Mouse (Mus musculus) kidney, adult 2 months (tissue): Measurements from ENCODE around the gene Cetn4. TPM values are rescaled to one million over a fixed set of nuclear protein-coding genes. Genes with fewer than 3 reads are reported as not detected.

Source experiments
- DNase-seq: peaks from one replicate; pipeline ENCODE4 v3.0.0; 2021
- H3K27ac ChIP-seq: fragments of 200-500 bp; 2 replicates; pipeline ENCODE4 v1.5.1; 2012; ENCODE audit warnings: low read depth, low read length, control low read depth, inconsistent platforms; ENCODE audit not compliant: insufficient read depth
- H3K27me3 ChIP-seq: fragments of 200-500 bp; replicated peaks from 2 replicates; pipeline ENCODE4 v1.6.1; 2012; ENCODE audit warnings: mild to moderate bottlenecking, moderate library complexity, low read length, inconsistent platforms; ENCODE audit not compliant: control insufficient read depth, insufficient read depth
- H3K36me3 ChIP-seq: fragments of 200-500 bp; 2 replicates; pipeline ENCODE4 v1.6.1; 2012; ENCODE audit warnings: mild to moderate bottlenecking, moderate library complexity, low read length, inconsistent platforms; ENCODE audit not compliant: control insufficient read depth, insufficient read depth
- H3K4me1 ChIP-seq: fragments of 200-500 bp; 2 replicates; pipeline ENCODE4 v1.6.1; 2011; ENCODE audit warnings: low read length; ENCODE audit not compliant: control insufficient read depth, insufficient read depth
- H3K4me3 ChIP-seq: fragments of 200-500 bp; 2 replicates; pipeline ENCODE4 v1.5.1; 2011; ENCODE audit warnings: mild to moderate bottlenecking, low read depth, low read length, control low read depth; ENCODE audit not compliant: insufficient read depth
- CTCF ChIP-seq: fragments of 200-500 bp; conservative IDR thresholded peaks from 2 replicates; pipeline ENCODE4 v1.5.1; 2011; ENCODE audit warnings: low read depth, mild to moderate bottlenecking, control low read depth, low read length, moderate library complexity, mixed read lengths; ENCODE audit not compliant: insufficient read depth, insufficient read length
- POLR2A ChIP-seq: fragments of 200-500 bp; IDR thresholded peaks from one replicate; pipeline ENCODE4 v1.6.1; 2011; ENCODE audit warnings: low read depth, low read length, control low read depth
- WGBS: fragments of 180-500 bp; shearing (Covaris S2); methylation state at CpG from one replicate; pipeline ENCODE4 v1.1.7; 2018; 5-methylcytosine and 5-hydroxymethylcytosine counted together
- polyA plus RNA-seq: library from polyadenylated mRNA; depleted of rRNA; stranded (reverse); fragments of >200 nt; gene quantifications from 2 replicates; pipeline ENCODE4 v1.2.3, GENCODE M21; 2012

The Cetn4 gene
- polyA plus RNA-seq, 1 experiment, result 4.6 TPM

DNA sequence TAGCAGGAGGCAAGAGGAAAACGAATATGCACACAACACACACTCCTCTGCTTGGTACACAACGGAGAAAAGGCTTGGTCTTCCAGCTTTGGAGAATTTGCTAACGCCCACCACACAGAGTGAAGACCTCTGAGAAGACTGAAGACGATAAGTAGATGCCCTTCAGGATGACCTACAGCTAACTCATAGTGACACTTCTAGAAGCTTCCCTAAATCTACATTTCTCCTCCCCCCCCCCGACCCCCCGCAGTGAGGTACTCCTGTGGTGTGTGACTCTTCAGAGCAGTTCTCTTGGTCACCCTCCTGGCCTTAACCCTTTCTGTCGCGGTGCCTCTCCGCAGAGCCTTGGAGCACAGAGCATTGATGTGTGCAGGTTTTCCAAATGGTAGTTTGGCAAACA lies 35.2 kb upstream of the Cetn4 start:
- H3K27ac ChIP-seq, result no peak overlapping the region
- DNase-seq, result no peak
- 39% methylated on average over 9 of the region's 9 CpGs for WGBS
- no peak overlapping the region for H3K4me3 ChIP-seq
- H3K27me3 ChIP-seq, result peaks cover 2% of the 10 kb centered on the region
- H3K36me3 ChIP-seq, result no peaks in the 10 kb centered on the region
- no peaks in the 10 kb centered on the region for H3K4me1 ChIP-seq
- no peak for TF ChIP-seq CTCF
- TF ChIP-seq POLR2A, result no peak

DNA sequence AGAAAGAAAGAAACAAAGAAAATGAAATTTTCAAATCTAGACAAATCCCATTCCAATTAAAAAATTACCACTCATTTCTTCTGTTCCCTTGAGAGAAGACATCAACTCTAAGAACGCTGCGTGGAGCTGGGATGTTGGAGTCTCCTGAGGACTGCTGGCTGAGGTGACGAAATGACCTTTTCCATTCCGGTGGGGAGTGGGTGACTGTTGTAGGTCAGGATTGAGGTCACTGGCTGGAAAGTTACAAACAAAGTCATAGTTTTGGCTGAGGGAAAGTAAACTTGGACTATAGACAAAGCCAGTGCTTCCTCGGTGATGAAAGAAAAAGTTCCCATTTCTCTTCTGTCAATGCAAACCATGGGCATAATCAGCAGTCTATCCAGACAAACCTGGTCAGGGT lies 30.3 kb upstream of the Cetn4 start:
- no peak for DNase-seq
- H3K27ac ChIP-seq, result no peak overlapping the region
- 69% methylated on average over 5 of the region's 5 CpGs for WGBS
- H3K36me3 ChIP-seq, result no peaks in the 10 kb centered on the region
- H3K4me1 ChIP-seq, result no peaks in the 10 kb centered on the region
- no peak overlapping the region for H3K4me3 ChIP-seq
- TF ChIP-seq POLR2A, result no peak
- TF ChIP-seq CTCF, result no peak
- no peaks in the 10 kb centered on the region for H3K27me3 ChIP-seq

DNA sequence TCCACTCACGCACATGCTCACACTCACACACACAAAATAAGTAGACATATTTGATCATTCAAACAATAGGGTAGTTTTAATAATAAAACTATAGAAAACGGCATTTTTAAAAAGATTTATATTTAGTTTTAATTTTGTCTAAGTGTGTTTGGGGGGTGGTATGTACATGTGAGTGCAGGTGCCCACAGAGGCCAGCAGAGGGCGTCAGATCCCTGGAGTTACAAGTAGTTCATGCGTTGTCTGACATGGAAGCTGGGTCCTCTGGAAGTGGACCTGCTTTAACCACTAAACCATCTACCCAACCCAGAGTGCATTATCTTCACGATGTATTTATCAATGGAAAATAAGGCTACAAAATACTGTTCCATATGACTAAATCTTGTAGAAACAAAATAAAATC lies 28.6 kb upstream of the Cetn4 start:
- WGBS, result 73% methylated on average over 5 of the region's 5 CpGs
- Histone ChIP-seq H3K27me3 (no peaks in the 10 kb centered on the region), H3K36me3 (no peaks in the 10 kb centered on the region), H3K27ac (no peak overlapping the region), H3K4me1 (no peaks in the 10 kb centered on the region), H3K4me3 (no peak overlapping the region)
- DNase-seq, result peak; percentile 9
- TF ChIP-seq CTCF, result peak; percentile 62
- TF ChIP-seq POLR2A, result no peak

DNA sequence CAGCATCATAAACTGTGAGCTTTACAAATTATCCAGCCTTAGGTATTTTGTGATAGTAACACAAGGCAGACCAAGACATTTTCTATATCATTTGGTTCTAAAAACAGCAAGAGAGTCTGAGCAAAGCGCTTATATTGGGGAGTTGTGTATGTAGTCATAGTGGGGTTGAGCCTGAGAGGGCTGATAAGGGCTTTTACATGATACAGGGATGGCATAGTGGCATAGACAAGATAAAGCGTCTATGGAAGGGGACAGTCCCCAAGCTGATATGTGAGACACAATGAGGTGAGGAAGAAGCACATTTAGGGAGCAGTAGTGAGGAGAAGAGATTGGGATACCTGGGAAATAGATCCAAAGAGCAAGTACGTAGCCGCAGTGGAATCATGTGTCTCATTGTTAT lies 21.5 kb upstream of the Cetn4 start:
- 93% methylated on average over 4 of the region's 4 CpGs for WGBS
- Histone ChIP-seq H3K27me3 (no peaks in the 10 kb centered on the region), H3K4me1 (no peaks in the 10 kb centered on the region), H3K27ac (no peak overlapping the region), H3K4me3 (no peak overlapping the region), H3K36me3 (no peaks in the 10 kb centered on the region)
- TF ChIP-seq POLR2A (no peak), CTCF (no peak)
- no peak for DNase-seq

DNA sequence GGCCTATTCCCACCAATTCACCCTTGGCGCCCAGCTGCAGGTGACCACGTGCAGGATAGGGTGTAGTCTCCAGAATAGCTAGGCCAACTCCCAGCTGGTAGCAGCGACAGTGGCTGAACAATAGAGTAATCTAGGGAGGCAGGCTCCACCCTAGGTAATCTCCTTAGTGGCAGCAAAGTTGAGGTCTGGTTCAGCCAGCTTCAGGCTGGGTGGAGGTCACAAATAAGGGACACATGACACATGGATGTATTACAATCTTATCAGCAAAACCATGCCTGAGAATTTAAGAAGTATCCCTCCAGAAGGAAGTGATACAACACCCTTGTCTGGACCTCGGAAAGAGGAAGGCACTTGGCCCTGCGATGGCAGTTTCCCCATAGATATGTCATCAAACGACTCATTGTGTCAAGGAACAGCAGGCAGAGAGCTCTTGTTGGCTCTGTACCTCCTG lies 19.5 kb upstream of the Cetn4 start:
- DNase-seq, result no peak
- Histone ChIP-seq H3K36me3 (no peaks in the 10 kb centered on the region), H3K27ac (no peak overlapping the region), H3K4me3 (no peak overlapping the region), H3K4me1 (no peaks in the 10 kb centered on the region), H3K27me3 (no peaks in the 10 kb centered on the region)
- 70% methylated on average over 6 of the region's 6 CpGs for WGBS
- TF ChIP-seq CTCF (no peak), POLR2A (no peak)

DNA sequence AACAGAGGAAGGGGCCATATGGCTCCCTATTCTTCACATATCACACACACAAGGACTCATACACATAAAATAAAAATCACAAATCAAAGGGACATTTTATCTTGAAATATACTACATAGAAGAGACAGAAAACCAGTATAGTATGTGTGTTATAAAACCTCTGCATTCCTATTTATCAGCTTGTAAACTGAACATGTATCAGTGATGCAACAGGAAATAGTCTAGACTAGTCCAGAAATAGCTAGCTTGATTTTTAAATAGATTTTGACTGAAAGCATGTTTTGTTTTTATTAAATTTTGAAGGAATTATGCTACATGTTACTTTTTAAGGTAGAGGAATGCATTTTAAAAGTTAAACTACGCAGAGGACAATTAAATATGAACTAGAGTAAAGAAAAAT lies 17.5 kb upstream of the Cetn4 start:
- WGBS, result 79% methylated on average over 1 of the region's 1 CpGs

DNA sequence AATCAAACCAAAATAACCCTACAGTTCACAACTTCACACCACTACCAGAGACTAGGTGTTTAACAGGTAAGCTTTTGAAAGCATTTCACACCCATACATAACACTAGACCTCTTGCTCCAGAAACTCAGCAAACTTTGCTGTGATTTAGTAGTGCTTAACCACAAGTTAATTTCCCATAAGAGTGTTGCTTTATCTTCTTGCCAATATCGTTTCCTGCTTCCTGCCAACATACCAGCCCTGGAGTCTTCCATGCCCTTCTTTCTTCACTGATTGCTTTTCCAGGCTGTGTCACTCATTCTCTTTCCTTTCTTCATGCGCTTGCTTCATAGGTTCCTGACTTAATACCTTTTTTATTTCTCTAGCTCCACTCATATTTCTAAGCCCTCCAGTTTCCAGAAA lies 16.0 kb upstream of the Cetn4 start:
- DNase-seq, result no peak
- no peak overlapping the region for H3K27ac ChIP-seq
- no peaks in the 10 kb centered on the region for H3K36me3 ChIP-seq
- no peaks in the 10 kb centered on the region for H3K4me1 ChIP-seq
- no peaks in the 10 kb centered on the region for H3K27me3 ChIP-seq
- WGBS, result 53% methylated on average over 2 of the region's 2 CpGs
- H3K4me3 ChIP-seq, result no peak overlapping the region
- no peak for TF ChIP-seq CTCF
- TF ChIP-seq POLR2A, result no peak

More for the DNA sequence above, 17.5 kb upstream of the Cetn4 start:
- H3K27me3 ChIP-seq, result no peaks in the 10 kb centered on the region
- TF ChIP-seq POLR2A (no peak), CTCF (no peak)
- H3K4me3 ChIP-seq, result no peak overlapping the region
- H3K27ac ChIP-seq, result no peak overlapping the region
- no peaks in the 10 kb centered on the region for H3K4me1 ChIP-seq
- H3K36me3 ChIP-seq, result no peaks in the 10 kb centered on the region
- no peak for DNase-seq

DNA sequence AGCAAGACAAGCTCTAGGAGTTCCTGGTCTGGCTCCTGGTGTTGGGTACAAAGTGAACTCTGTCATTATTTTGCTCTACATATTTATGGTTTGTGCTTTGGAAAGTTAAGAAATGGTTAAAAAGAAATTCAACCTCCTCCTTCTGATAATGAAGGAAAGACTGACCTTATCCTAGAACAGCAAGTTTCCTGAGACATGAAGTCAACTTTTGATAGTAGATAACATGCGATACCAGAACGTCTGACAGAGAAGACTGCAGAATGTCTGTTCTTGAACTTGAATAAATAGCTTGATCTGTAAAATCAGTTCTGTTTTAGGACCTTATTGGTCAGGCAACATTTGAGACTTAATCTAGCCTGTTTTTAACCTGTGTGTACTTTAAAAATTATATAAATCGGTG lies 14.1 kb upstream of the Cetn4 start:
- DNase-seq, result no peak
- H3K4me1 ChIP-seq, result no peaks in the 10 kb centered on the region
- no peak overlapping the region for H3K4me3 ChIP-seq
- no peaks in the 10 kb centered on the region for H3K36me3 ChIP-seq
- no peak overlapping the region for H3K27ac ChIP-seq
- 77% methylated on average over 3 of the region's 3 CpGs for WGBS
- no peaks in the 10 kb centered on the region for H3K27me3 ChIP-seq
- TF ChIP-seq CTCF (no peak), POLR2A (no peak)
